Mouse (Mus musculus) thymus, adult 2 months (tissue): Measurements from ENCODE around the gene Cmtm5.

Experiments used
- CTCF ChIP-seq: fragments of 200-500 bp; IDR thresholded peaks from 2 replicates; pipeline ENCODE4 v1.5.1; 2012; ENCODE audit warnings: mild to moderate bottlenecking, control low read depth, low read length, moderate library complexity, borderline replicate concordance; ENCODE audit not compliant: control insufficient read depth, poor library complexity, insufficient read depth; ENCODE audit errors: extremely low read depth
- POLR2A ChIP-seq: fragments of 200-500 bp; IDR thresholded peaks from 2 replicates; pipeline ENCODE4 v1.6.1; 2012; ENCODE audit warnings: mild to moderate bottlenecking, low read length, control low read depth, moderate library complexity; ENCODE audit not compliant: control insufficient read depth, poor library complexity, insufficient read depth; ENCODE audit errors: extremely low read depth

- 0 out of 2 replicates have a peak, but pooled peaks have one; percentile 21 for TF ChIP-seq CTCF
- TF ChIP-seq POLR2A: peak; percentile 67; the same call in 1 of the 2 replicates
Measured at GRCm38 (mm10) chr14:54893651-54894181, 42.3 kb upstream of the Cmtm5 start.
